Mouse (Mus musculus): ENCODE results near the gene Pym1.

- TF ChIP-seq CHD2 (IDR thresholded peaks at IDR 0.05; ENCODE audit: low read depth, low read length), result no peak
- peak; percentile 91 for TF ChIP-seq ZNF384 (IDR thresholded peaks at IDR 0.05; ENCODE audit: low read depth, low read length)
These were observed 16.7 kb upstream of the Pym1 start for GRCm38 (mm10) chr10:128731002-128731433.
